Mouse (Mus musculus): Measurements from ENCODE around the gene Uts2b.
"Not testable (repeated sequence)": the region's sequence is repeated elsewhere in the genome, so short reads cannot be mapped to it uniquely, and the experiment has no call there.

Uts2b gene

GRCm38 (mm10) chr16:27375318-27375717 is 5.3 kb upstream of the Uts2b start:
- DNase-seq (ENCODE audit: low spot score in 2 of 2), result no peak

- DNase-seq (ENCODE audit: low spot score in 2 of 2), result no peak
Measured at GRCm38 (mm10) chr16:27374139-27374538, 4.1 kb upstream of the Uts2b start.

GRCm38 (mm10) chr16:27370700-27371099 is 661 bp upstream of the Uts2b start:
- no peak for DNase-seq (ENCODE audit: low spot score in 2 of 2)

GRCm38 (mm10) chr16:27360059-27360458 is 10.0 kb downstream of the Uts2b start:
- DNase-seq (ENCODE audit: low spot score in 2 of 2), result no peak

GRCm38 (mm10) chr16:27354464-27354863 is 15.6 kb downstream of the Uts2b start:
- DNase-seq (ENCODE audit: low spot score in 2 of 2), result peak in 1 of 2 experiments; percentile 3

GRCm38 (mm10) chr16:27349878-27350532 is 20.0 kb downstream of the Uts2b start:
- DNase-seq (ENCODE audit: low spot score in 2 of 2), result no peak

GRCm38 (mm10) chr16:27349235-27349634 is 20.8 kb downstream of the Uts2b start:
- no peak for DNase-seq (ENCODE audit: low spot score in 2 of 2)

GRCm38 (mm10) chr16:27348359-27348758 is 21.7 kb downstream of the Uts2b start:
- no peak for DNase-seq (ENCODE audit: low spot score in 2 of 2)

- no peak for DNase-seq (ENCODE audit: low spot score in 2 of 2)
Measured at GRCm38 (mm10) chr16:27347521-27347920, 22.5 kb downstream of the Uts2b start.

- no peak for DNase-seq (ENCODE audit: low spot score in 2 of 2)
Measured at GRCm38 (mm10) chr16:27326463-27326862, 43.6 kb downstream of the Uts2b start.

GRCm38 (mm10) chr16:27322047-27322446 is 48.0 kb downstream of the Uts2b start:
- no peak for DNase-seq (ENCODE audit: low spot score in 2 of 2)

- no peak for DNase-seq (ENCODE audit: low spot score in 2 of 2)
Measured at GRCm38 (mm10) chr16:27319099-27319498, 50.9 kb downstream of the Uts2b start.

GRCm38 (mm10) chr16:27307189-27307588 is 62.9 kb downstream of the Uts2b start, which contains the start of gene Ostn:
TSS of gene Ostn (plus strand) at chr16:27307489.
- not testable (repeated sequence) for DNase-seq (ENCODE audit: low spot score in 2 of 2)
